Mouse (Mus musculus) layer of hippocampus, adult 8-10 months (tissue): ENCODE data around the gene Gnb2. TPM values are rescaled to one million over a fixed set of nuclear protein-coding genes. Genes with fewer than 3 reads are reported as not detected.

Source experiments
- DNase-seq, 2 experiments: peaks; one replicate each; pipeline ENCODE4 v3.0.0; 2022; ENCODE audit warnings: low spot score in 2 of 2
- microRNA-seq, 2 experiments: library from miRNA; unstranded; fragments of <30 nt; microRNA quantifications; one replicate each; pipeline ENCODE4 v1.2.0; 2022
- total RNA-seq, 4 experiments: library from RNA; stranded (reverse); gene quantifications; 2 replicates each; pipeline ENCODE4 v1.2.4; 2022

Gnb2 gene
- total RNA-seq, 4 experiments from 2014 or later, result 572 to 587 (median 576) TPM

DNA sequence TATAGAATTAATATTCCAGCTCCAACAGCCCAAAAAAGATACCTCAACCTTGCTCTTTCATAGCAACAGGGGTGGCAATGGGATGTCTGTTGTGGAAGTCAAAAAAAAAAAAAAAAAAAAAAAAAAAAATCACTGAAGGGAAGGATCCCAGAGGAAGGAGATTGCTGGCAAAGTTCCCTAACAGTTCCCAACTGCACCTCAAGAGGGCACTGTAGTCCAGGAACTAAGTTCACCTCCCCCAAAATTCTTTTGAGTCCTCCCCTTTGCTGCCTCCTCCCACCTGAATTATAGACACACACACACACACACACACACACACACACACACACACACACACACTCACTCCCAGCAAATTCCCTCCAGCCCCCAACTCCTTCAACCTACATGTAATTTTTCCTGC, 52.2 kb downstream of the Gnb2 start:
- peak; percentile 60 to 87 for DNase-seq

Small RNA genes lying within 50 kb of the gene (microRNA-seq; reads per million reads assigned to microRNA genes)
- 0.64 to 3.3 reads per million in 2 experiments for gene Mir6418

Other genes with a start within 250 kb of the Gnb2 start
- gene Ache, start 246.0 kb downstream of the Gnb2 start, total RNA-seq, result 10 to 100 TPM; 61.0 to 73.5 (median 63.6) TPM
- 10 to 100 TPM in 3 of 4 experiments, 1 to 10 TPM in 1; 7.4 to 14.7 (median 12.7) TPM for gene Ufsp1, start 238.9 kb downstream of the Gnb2 start, total RNA-seq
- gene Srrt, start 225.8 kb downstream of the Gnb2 start, total RNA-seq, result 100 to 1,000 TPM; 220 to 278 (median 242) TPM
- gene Trip6, start 219.1 kb downstream of the Gnb2 start, total RNA-seq, result 1 to 10 TPM; 6.1 to 8.0 (median 6.7) TPM
- 10 to 100 TPM; 25.6 to 37.8 (median 32.0) TPM for gene Slc12a9, start 199.9 kb downstream of the Gnb2 start, total RNA-seq
- gene Ephb4, start 183.4 kb downstream of the Gnb2 start, total RNA-seq, result 1 to 10 TPM; 5.6 to 7.2 (median 5.9) TPM
- under 1 TPM; 0.16 to 0.22 (median 0.17) TPM for gene Zan, start 56.4 kb downstream of the Gnb2 start, total RNA-seq
- gene Pop7, start 31.0 kb downstream of the Gnb2 start, total RNA-seq, result 10 to 100 TPM; 30.4 to 33.1 (median 32.4) TPM
- gene Gigyf1, start 15.0 kb downstream of the Gnb2 start, total RNA-seq, result 10 to 100 TPM; 60.2 to 75.9 (median 65.5) TPM
- not detected for gene Epo, start 268 bp downstream of the Gnb2 start, total RNA-seq
- gene Actl6b, start 20.0 kb upstream of the Gnb2 start, total RNA-seq, result 100 to 1,000 TPM; 116 to 137 (median 125) TPM
- gene Tfr2, start 36.3 kb upstream of the Gnb2 start, total RNA-seq, result 10 to 100 TPM; 12.5 to 21.7 (median 15.9) TPM
- 10 to 100 TPM; 19.2 to 28.5 (median 26.2) TPM for gene Mospd3, start 67.5 kb upstream of the Gnb2 start, total RNA-seq
- gene Pcolce, start 80.3 kb upstream of the Gnb2 start, total RNA-seq, result 1 to 10 TPM; 7.2 to 9.6 (median 8.9) TPM
- under 1 TPM; 0.22 to 0.69 (median 0.34) TPM for gene Fbxo24, start 95.5 kb upstream of the Gnb2 start, total RNA-seq
- 10 to 100 TPM; 18.8 to 26.8 (median 22.5) TPM for gene Lrch4, start 95.6 kb upstream of the Gnb2 start, total RNA-seq
- gene Gm20605, start 95.7 kb upstream of the Gnb2 start, total RNA-seq, result 10 to 100 TPM; 14.7 to 24.8 (median 19.2) TPM
- gene Sap25, start 107.8 kb upstream of the Gnb2 start, total RNA-seq, result 10 to 100 TPM in 3 of 4 experiments, 1 to 10 TPM in 1; 8.0 to 14.2 (median 10.6) TPM
- under 1 TPM; 0.12 to 0.49 (median 0.28) TPM for gene Irs3, start 112.2 kb upstream of the Gnb2 start, total RNA-seq
- 10 to 100 TPM; 66.1 to 66.6 (median 66.5) TPM for gene Agfg2, start 151.2 kb upstream of the Gnb2 start, total RNA-seq
- gene Nyap1, start 208.1 kb upstream of the Gnb2 start, total RNA-seq, result 10 to 100 TPM; 64.7 to 77.5 (median 68.4) TPM
- 100 to 1,000 TPM; 146 to 236 (median 178) TPM for gene Tsc22d4, start 212.2 kb upstream of the Gnb2 start, total RNA-seq
- gene Ppp1r35, start 245.3 kb upstream of the Gnb2 start, total RNA-seq, result 10 to 100 TPM; 11.5 to 16.3 (median 14.1) TPM